Mouse (Mus musculus) CD4-positive helper T cell, adult 2 months (primary cell): ENCODE data around the gene Lypd3.

Source experiments
- DNase-seq: peaks from one replicate; pipeline ENCODE4 v3.0.0-alpha.2; 2012; ENCODE audit warnings: low read depth, missing footprints, low spot score

Gene Lypd3

GRCm38 (mm10) chr7:24636264-24636663 is at the start of gene Lypd3:
Gene Lypd3, plus strand, starts transcription at chr7:24636550.
- DNase-seq: no peak

- DNase-seq: no peak
Measured at GRCm38 (mm10) chr7:24586828-24587227, 49.5 kb upstream of the Lypd3 start.

GRCm38 (mm10) chr7:24587330-24588105 is 48.8 kb upstream of the Lypd3 start, which contains the start of the genes Ethe1 and Zfp575:
Gene Ethe1, plus strand, starts transcription at chr7:24587543.
Gene Zfp575, minus strand, starts transcription at chr7:24587641.
- peak; percentile 22 for DNase-seq

GRCm38 (mm10) chr7:24588336-24588735 is 48.0 kb upstream of the Lypd3 start:
- no peak for DNase-seq

- DNase-seq: no peak
Measured at GRCm38 (mm10) chr7:24591735-24592134, 44.6 kb upstream of the Lypd3 start.

- no peak for DNase-seq
Measured at GRCm38 (mm10) chr7:24592163-24592562, 44.2 kb upstream of the Lypd3 start.

GRCm38 (mm10) chr7:24592781-24593180 is 43.6 kb upstream of the Lypd3 start:
- no peak for DNase-seq

- peak; percentile 82 for DNase-seq
Measured at GRCm38 (mm10) chr7:24593621-24594308, 42.6 kb upstream of the Lypd3 start.

GRCm38 (mm10) chr7:24594309-24594803 is 42.0 kb upstream of the Lypd3 start:
- DNase-seq: no peak

GRCm38 (mm10) chr7:24595464-24595863 is 40.9 kb upstream of the Lypd3 start:
- no peak for DNase-seq

GRCm38 (mm10) chr7:24598121-24598520 is 38.2 kb upstream of the Lypd3 start:
- DNase-seq: no peak

- DNase-seq: no peak
Measured at GRCm38 (mm10) chr7:24599211-24600067, 36.9 kb upstream of the Lypd3 start.

GRCm38 (mm10) chr7:24600941-24601597 is 35.3 kb upstream of the Lypd3 start:
- peak; percentile 90 for DNase-seq

- DNase-seq: no peak
Measured at GRCm38 (mm10) chr7:24605561-24605960, 30.8 kb upstream of the Lypd3 start.

GRCm38 (mm10) chr7:24606046-24606445 is 30.3 kb upstream of the Lypd3 start:
- no peak for DNase-seq

GRCm38 (mm10) chr7:24608017-24608416 is 28.3 kb upstream of the Lypd3 start:
- DNase-seq: peak; percentile 85

- peak; percentile 41 for DNase-seq
Measured at GRCm38 (mm10) chr7:24608561-24608960, 27.8 kb upstream of the Lypd3 start.

GRCm38 (mm10) chr7:24610144-24610878 is 26.0 kb upstream of the Lypd3 start, which contains the start of gene Phldb3:
Gene Phldb3, plus strand, starts transcription at chr7:24610763.
- DNase-seq: peak; percentile 71

- peak; percentile 92 for DNase-seq
Measured at GRCm38 (mm10) chr7:24610879-24611494, 25.4 kb upstream of the Lypd3 start.

GRCm38 (mm10) chr7:24611709-24612108 is 24.6 kb upstream of the Lypd3 start:
- DNase-seq: no peak
